Mouse (Mus musculus): ENCODE measurements around the gene Cdk5r1.

DNA sequence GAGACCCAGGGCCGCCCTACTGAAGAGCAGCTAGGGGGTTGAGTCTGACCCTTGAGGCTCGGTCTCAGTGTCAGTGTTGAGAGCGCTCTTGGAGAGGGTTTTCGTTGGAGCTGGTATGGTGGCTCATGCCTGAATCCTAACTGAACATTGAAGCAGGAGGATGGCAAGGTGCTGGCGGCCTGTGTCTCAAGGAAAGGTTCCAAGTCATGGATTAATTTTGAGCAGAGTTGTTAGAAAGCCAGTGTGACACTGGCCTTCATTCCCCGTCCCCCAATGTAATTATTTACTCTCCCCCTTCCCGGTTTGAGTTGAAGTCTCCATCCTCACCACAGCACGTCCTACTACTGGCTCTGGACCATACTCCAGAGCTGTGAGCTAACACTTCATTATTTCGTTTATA lies 1.3 kb upstream of the Cdk5r1 start:
- TF ChIP-seq GATA1 (IDR thresholded peaks at IDR 0.05; ENCODE audit: borderline replicate concordance, low read length) (no peak), FLI1 (IDR thresholded peaks at IDR 0.05; ENCODE audit: low read length) (no peak)

Measured in megakaryocyte, embryonic 14.5 days (primary cell).